Mouse (Mus musculus) adrenal gland (tissue): ENCODE measurements at regions not wholly inside any gene's neighbourhood (a gene's known extent, or its start where the extent isn't known, plus 50 kb on each side); places are given as distances from the start of the nearest gene placed in this dataset.

ENCODE experiments used
- intact Hi-C: fragments of 180-260 bp; cut with DNase I; formaldehyde crosslinking; loops from one replicate; pipeline ENCODE4 v1.15.1; 2025

GRCm38 (mm10) chr16:15052389-15052923 lies 146.1 kb downstream of the Efcab1 start:
- intact Hi-C loops, result no loop called here

- intact Hi-C loops, result no loop called here
Measured at GRCm38 (mm10) chr16:15052924-15053793, 146.8 kb downstream of the Efcab1 start.

DNA sequence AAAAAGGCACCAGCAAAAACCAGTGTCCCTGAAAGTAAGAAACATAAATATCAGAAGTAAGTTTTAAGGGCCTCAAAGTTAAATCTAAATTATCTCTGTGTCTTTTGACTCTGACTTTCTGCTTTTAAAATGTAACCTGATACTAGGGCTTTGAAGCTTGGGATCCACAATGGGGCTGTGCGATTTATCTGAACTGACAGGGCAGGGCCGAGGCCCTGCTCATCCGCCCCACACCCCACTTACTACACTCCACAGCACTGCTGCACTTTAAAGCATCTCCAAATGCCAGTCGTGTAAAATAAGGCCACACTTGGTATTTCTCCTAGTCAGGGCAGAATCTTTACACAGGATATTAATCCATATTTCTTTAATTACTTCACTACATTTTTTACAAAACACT lies 147.4 kb downstream of the Efcab1 start:
- intact Hi-C loops, result no loop called here

DNA sequence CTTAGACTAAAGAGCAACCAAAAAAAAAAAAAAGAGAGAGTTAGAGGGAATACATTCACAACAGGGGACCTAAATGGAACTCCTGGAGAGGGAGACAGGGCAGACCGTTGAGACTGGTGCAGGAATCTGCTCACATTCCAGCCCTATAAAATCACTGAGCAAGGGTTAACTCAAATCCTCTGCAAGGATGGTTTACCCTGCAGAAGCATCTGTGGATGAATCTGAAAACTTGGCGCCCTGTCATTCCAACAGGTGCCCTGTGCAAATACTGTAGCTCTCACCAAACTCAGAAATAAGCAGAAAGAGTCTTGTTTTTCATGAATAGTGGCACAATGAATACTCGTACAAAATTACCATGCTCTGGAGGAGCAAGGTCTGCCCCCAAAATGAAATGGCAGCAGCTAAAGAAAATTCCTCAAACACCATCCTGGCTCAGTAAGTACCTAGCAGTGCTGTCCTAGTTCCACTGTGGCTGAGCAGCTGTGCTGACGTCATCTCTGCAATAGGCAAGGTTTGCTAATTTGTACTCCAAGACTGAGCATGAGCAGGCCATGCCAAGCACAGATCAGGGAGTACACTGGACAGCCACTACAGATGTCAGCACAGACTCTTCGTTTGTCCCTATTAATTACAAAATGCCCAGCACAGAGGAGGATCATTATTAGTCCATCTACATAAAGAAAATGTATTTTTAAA lies 148.0 kb downstream of the Efcab1 start:
- intact Hi-C loops, result no loop called here

GRCm38 (mm10) chr16:15055697-15056096 lies 149.3 kb downstream of the Efcab1 start:
- intact Hi-C loops, result no loop called here

DNA sequence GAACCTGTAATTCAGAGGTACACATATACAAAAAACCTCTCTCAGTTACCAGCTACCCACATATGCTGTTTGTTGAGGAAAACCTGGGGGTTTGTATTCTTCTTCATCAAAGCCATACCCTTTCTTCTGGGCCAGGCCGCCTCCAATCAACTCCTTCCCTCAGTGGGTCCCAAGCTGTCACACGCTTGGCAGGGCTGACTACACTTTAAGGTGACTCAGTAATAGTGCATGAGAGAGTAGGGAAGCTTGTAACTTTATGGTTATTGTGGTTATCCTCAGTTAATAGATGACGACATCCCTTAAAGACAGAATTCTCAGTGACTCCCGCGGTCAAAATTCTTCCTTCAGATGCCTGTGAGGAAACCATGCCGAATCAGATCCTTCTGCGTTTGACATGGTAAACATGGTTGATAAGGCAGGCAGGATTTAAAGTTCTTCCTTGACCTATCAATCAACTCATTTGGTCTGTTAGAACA lies 164.1 kb downstream of the Efcab1 start:
- intact Hi-C loops, result no loop called here

DNA sequence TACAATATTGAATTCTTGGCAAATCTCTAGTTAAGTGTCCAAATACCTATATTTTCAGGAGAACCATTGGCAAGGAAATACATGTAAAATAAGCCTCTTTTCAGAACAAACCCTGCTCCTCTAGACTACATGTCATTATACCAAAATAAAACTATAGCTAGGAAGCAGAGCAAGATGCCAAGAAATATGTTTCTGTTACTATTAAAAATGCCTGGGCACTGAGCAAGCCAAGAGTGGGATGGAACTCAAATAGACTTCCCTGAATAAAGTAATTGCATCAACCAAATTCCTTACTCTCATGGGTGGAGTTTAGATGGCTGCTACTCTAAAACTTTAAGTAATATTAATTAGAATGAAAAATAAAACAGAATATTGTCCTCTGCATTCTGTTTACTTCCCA lies 168.0 kb downstream of the Efcab1 start:
- intact Hi-C loops, result no loop called here

DNA sequence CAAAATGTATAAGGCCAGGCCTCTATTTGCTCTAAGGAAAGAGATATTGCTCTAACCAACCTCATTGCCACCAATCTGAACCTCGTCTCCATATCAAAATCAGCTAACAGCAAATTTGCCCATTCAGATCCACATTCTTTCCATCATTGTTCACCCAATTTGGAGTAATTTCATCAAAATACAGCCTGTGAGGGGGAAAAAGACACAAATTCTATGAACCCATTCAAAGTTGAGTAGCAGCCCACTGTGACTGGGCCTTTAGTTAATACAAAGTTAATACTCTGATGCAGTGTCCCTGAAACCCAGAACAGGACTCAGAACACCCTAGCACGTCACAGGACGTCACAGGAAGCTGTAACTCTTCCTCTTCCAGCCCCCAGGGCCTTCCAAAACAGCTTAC lies 177.3 kb downstream of the Efcab1 start:
- intact Hi-C loops, result no loop called here

GRCm38 (mm10) chr16:15084147-15084752 lies 177.8 kb downstream of the Efcab1 start:
- intact Hi-C loops, result no loop called here

- intact Hi-C loops, result no loop called here
Measured at GRCm38 (mm10) chr16:15084753-15085728, 178.6 kb downstream of the Efcab1 start.

DNA sequence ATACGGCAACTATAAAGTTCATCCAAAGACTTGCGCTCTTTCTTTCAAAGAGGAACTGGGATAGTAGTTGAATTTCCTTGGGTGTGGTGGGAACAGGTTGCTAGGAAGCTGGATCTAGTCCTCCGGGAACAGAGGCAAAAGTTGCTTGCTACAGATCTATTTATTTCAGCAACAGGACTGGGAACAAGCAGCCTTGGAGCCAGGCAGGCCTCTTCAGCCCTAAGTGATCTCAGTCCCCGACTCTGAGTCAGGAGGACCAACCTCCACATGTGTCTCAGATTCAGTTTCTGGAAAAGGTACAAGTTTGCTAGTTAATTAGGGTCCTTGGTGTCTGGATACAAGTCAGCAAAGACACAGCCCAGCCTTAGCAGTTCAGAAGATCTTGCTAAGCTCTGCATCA lies 180.2 kb downstream of the Efcab1 start:
- intact Hi-C loops, result no loop called here

DNA sequence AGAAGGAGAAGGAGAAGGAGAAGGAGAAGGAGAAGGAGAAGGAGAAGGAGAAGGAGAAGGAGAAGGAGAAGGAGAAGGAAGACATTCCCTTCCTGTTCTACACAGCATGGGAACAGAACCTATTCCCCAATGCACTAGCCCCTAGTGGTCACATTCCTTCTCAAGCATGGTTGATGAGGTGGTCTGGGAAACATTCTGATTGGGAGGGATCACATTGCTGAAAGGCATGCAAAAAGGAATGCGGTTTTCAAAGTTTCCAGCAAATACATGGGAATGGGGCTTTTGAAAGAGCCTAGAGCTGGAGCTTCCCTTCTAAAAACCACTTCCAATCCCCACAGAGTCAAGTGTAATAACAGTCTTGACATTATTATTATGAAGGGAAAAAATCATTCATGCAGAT lies 197.5 kb downstream of the Efcab1 start:
- intact Hi-C loops, result no loop called here

- intact Hi-C loops, result no loop called here
Measured at GRCm38 (mm10) chr16:15107234-15107633, 200.8 kb downstream of the Efcab1 start.

DNA sequence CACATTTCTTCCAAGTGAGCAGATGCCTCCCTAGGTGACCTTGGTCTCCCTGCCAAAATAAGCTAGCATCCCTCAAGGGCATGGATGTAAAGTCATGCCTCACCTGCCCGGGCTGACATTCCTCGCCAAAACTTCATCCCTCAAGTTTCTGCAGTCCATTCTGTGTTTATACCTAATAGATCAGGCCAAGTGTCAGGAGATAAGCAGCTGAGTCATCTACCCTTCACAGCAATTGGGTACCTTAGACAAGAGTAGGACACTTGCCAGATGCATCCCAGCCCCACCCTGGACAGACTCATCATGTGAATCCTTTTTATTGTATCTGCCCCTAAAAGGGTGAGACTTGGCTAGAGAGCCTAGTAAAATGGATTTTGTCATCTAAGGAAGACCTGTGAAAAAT lies 204.1 kb upstream of the Gm21897 start:
- intact Hi-C loops, result no loop called here

GRCm38 (mm10) chr16:15113989-15114556 lies 203.2 kb upstream of the Gm21897 start:
- intact Hi-C loops, result no loop called here

GRCm38 (mm10) chr16:15114574-15115230 lies 202.6 kb upstream of the Gm21897 start:
- intact Hi-C loops, result loop anchor here (5.0 kb wide), 1 partner anchor 412 kb away; no protein-coding TSS in a partner anchor

- intact Hi-C loops, result loop anchor here (5.0 kb wide), 1 partner anchor 413 kb away; no protein-coding TSS in a partner anchor
Measured at GRCm38 (mm10) chr16:15115386-15115785, 201.9 kb upstream of the Gm21897 start.

DNA sequence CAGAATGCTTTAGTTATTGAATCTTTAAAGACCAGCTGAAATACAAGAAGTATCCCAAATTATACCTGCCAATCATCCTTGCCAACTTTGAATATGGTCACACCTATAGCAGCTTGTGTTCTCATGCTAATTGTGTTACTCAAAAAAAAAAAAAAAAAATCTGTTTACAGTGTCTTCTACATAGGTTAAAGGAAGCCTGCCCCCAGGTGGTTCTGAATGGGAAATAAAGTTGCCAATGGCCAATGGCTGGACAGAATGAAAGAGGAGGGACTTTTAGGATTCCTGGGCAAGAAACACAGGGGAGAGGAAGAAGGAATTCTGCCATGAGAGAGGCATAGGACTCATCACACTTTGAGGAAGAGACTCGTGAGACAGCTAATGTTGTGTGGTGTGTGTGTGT lies 197.5 kb upstream of the Gm21897 start:
- intact Hi-C loops, result loop anchor here (5.0 kb wide), 1 partner anchor 417 kb away; no protein-coding TSS in a partner anchor

DNA sequence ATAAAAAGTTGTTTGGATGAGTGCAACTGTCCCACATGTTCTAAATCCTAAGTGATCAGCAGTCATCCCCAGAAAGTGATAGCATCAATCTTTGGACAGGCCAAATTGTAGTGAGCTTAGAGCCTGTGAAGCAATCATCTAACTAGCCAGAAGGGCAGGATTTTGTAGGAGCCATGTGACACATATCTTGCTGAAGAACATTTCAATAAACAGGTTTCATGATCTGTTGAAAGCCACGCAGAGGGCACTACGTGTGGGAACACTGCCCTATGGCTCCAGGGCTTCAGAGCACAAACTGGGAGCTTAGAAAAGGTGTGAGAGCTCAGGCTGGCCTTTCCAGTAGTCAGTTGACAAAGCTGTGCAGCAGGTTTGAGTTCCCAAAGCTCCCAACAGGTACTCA lies 188.3 kb upstream of the Gm21897 start:
- intact Hi-C loops, result no loop called here

GRCm38 (mm10) chr16:15129806-15130205 lies 187.5 kb upstream of the Gm21897 start:
- intact Hi-C loops, result no loop called here
